Mouse (Mus musculus) midbrain, embryonic 12.5 days (tissue): Measurements from ENCODE around the gene Sec22b. TPM values are rescaled to one million over a fixed set of nuclear protein-coding genes. Genes with fewer than 3 reads are reported as not detected.

Source experiments
- ATAC-seq: fragments of 200-750 bp; cut with Nextera tagmentation; 2 replicates; pipeline ENCODE4 v1.8.0; 2017; ENCODE audit warnings: low read depth, moderate TSS enrichment, moderate library complexity; ENCODE audit not compliant: low FRiP score
- H3K27ac ChIP-seq: fragments of 300-500 bp; sonication (generic); replicated peaks from 2 replicates; pipeline ENCODE4 v1.5.1; 2016; ENCODE audit warnings: mild to moderate bottlenecking
- H3K27me3 ChIP-seq: fragments of 300-500 bp; sonication (generic); 2 replicates; pipeline ENCODE4 v1.6.1; 2016; ENCODE audit warnings: mild to moderate bottlenecking
- H3K36me3 ChIP-seq: fragments of 300-500 bp; sonication (generic); 2 replicates; pipeline ENCODE4 v1.6.1; 2016
- H3K4me1 ChIP-seq: fragments of 300-500 bp; sonication (generic); 2 replicates; pipeline ENCODE4 v1.6.1; 2016
- H3K4me2 ChIP-seq: fragments of 300-500 bp; sonication (generic); replicated peaks from 2 replicates; pipeline ENCODE4 v1.6.1; 2016; ENCODE audit warnings: mild to moderate bottlenecking, moderate library complexity
- H3K4me3 ChIP-seq: fragments of 300-500 bp; sonication (generic); 2 replicates; pipeline ENCODE4 v1.5.1; 2016; ENCODE audit warnings: mild to moderate bottlenecking
- H3K9ac ChIP-seq: fragments of 300-500 bp; sonication (generic); replicated peaks from 2 replicates; pipeline ENCODE4 v1.6.1; 2016; ENCODE audit warnings: mild to moderate bottlenecking, moderate library complexity
- H3K9me3 ChIP-seq: fragments of 300-500 bp; sonication (generic); 2 replicates; pipeline ENCODE4 v1.6.1; 2016; ENCODE audit warnings: mild to moderate bottlenecking
- WGBS: fragments of 180-500 bp; shearing (Covaris S2); methylation state at CpG from one replicate; pipeline ENCODE4 v1.1.7; 2016; 5-methylcytosine and 5-hydroxymethylcytosine counted together
- polyA plus RNA-seq: library from polyadenylated mRNA; unstranded; fragments of >200 nt; fragmentation: Nextera tagmentation; extraction: Ambion mirVana; gene quantifications from 2 replicates; pipeline ENCODE4 v1.2.1, GENCODE M21; 2016

Gene Sec22b
- polyA plus RNA-seq: 98.7 and 101 TPM in 2 replicates

DNA sequence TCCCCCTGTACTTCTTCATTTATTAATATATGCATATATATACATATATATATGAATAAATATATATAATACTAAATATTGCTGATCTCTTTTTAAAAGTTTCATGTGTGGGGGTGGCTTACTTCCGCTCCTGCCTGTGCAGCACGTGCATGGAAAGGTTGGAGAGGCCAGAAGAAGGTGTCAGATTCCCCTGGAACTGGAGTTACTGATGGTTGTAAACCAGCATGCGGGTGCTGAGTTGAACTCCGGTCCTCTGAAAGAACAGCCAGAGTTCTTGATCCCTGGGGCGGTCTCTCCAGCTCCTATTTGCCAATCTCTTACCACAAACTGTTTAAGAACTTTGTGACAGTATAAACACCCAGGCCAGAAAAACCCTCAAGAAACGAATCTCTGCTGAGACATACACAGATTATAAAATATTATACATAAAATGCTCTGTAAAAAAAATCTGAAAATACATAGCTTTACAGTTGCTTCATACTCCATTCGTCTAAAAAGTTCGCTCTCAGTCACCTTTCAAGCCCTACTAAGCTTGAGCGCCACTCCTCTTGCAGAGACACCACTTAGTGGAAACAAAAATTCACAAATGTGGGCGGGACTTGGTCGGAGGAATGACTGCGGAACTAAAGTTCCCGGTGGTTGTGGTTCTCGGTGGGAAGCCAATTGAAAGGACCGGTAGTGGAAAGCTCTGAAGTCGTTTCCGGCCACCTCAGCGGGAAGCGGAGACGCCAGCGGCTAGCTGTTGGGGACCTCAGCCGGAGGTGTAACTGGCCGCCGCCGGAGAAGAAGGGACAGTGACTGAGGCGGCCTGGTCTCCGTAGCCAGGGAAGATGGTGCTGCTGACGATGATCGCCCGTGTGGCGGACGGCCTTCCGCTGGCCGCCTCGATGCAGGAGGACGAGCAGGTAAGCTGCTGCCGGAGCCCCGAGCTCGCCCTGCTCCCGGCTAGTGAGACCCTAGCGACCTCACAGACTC, at the start of gene Sec22b:
Sec22b (plus strand) TSS at position 675 of the 975 bp plus-strand sequence.
- H3K4me2 ChIP-seq: peak within 1 kb of the TSS; percentile 82
- peak within 1 kb of the TSS; percentile 91 for H3K9ac ChIP-seq
- peak; percentile 90 for ATAC-seq
- 6% methylated on average over 41 of the region's 41 CpGs for WGBS
- H3K36me3 ChIP-seq: no peaks in the 10 kb centered on the region
- peak within 1 kb of the TSS; percentile 56; the same call in 1 of the 2 replicates for H3K27ac ChIP-seq
- peaks cover 16% of the 10 kb centered on the region for H3K4me1 ChIP-seq
- H3K9me3 ChIP-seq: no peaks in the 10 kb centered on the region
- H3K4me3 ChIP-seq: peak within 1 kb of the TSS; percentile 80
- no peaks in the 10 kb centered on the region for H3K27me3 ChIP-seq

DNA sequence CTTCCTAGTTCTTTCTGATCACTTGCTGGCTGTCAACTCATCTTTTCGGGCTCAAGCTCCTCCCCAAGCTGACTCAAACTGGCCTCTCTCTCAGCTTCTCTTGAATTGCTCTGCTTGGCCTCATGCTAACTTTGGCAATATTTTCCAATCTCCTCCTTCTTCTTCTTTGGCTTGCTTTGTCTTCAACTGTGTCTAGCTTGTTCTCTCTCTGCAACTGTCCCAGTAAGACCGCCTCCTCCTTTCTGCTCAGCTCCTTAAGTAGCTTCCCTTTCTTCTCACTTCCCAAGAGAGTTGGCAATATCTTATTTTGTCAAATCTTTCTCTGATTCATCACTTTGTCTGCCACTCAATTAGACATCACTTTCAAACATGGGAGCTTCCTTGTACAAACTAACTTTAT, 49.2 kb upstream of the Sec22b start:
- no peaks in the 10 kb centered on the region for H3K27me3 ChIP-seq
- H3K4me3 ChIP-seq: no peak overlapping the region
- H3K4me1 ChIP-seq: no peaks in the 10 kb centered on the region
- no peak overlapping the region for H3K27ac ChIP-seq
- H3K36me3 ChIP-seq: no peaks in the 10 kb centered on the region
- no peak overlapping the region for H3K9ac ChIP-seq
- ATAC-seq: no peak
- no peak overlapping the region for H3K4me2 ChIP-seq
- H3K9me3 ChIP-seq: 0 out of 2 replicates have a peak, but pooled peaks cover 4% of the 10 kb centered on the region
- WGBS: 87% methylated on average over 2 of the region's 2 CpGs

DNA sequence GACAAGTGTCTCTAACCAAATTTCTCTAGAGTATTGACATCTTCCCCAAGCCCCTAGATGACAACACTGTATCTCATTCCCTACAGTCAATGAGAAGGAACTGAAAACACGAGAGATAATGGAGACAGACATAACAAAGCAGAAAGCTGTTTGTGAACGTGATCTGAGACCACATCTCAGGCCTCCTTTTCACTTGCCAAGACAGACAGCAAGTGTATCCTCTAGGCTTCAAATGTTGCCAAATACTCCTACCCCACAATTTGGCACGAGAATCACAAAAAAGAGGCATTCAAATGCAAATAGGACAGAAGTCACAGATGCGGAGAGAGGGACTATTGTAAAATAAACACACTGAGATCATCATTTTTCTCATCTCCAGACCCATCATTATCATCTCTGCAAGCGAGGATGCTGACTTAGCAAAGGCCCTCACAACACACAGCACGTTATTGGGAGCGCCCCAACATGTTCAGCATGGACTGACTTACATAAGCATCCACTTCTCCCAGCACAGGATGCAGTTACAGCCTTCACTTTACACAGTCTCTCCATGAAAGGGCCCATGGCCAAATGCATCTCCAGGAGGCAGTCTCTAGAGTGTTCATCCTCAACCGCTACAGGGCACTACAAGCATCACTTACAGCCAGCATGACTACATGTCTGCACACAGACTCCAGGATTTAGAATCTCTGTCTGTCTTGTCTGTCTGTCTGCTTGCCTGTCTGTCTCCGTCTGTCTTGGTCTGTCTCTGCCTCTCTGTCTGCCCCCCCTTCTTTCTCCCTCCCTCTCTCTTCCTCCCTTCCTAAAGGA, 46.2 kb upstream of the Sec22b start:
- H3K4me1 ChIP-seq: no peaks in the 10 kb centered on the region
- H3K36me3 ChIP-seq: no peaks in the 10 kb centered on the region
- WGBS: 65% methylated on average over 9 of the region's 9 CpGs
- no peak overlapping the region for H3K4me2 ChIP-seq
- no peak overlapping the region for H3K9ac ChIP-seq
- no peak overlapping the region for H3K27ac ChIP-seq
- no peak for ATAC-seq
- no peaks in the 10 kb centered on the region for H3K27me3 ChIP-seq
- 0 out of 2 replicates have a peak, but pooled peaks cover 4% of the 10 kb centered on the region for H3K9me3 ChIP-seq
- no peak overlapping the region for H3K4me3 ChIP-seq

DNA sequence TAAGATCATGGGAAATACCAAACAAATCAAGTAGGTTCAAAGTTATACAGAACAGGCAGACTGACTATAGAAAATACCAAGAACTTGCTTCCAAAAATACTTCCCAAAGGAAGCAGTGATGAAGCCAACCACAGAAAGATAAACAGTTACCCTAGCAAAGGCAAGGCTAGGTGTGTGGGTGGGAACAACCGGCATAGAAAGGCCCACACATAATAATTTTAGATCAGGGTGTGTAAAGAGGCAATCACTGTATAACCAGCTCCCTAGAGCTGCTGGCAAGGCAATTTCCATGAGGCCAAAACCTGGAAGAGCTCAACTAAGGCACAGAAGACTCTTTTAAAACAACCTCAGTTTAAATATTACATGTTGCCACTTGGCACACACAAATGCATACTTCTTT, 41.6 kb upstream of the Sec22b start:
- H3K36me3 ChIP-seq: no peaks in the 10 kb centered on the region
- H3K4me2 ChIP-seq: no peak overlapping the region
- no peaks in the 10 kb centered on the region for H3K27me3 ChIP-seq
- no peaks in the 10 kb centered on the region for H3K4me1 ChIP-seq
- H3K9ac ChIP-seq: no peak overlapping the region
- no peak overlapping the region for H3K27ac ChIP-seq
- no peak for ATAC-seq
- H3K4me3 ChIP-seq: no peak overlapping the region
- no peaks in the 10 kb centered on the region for H3K9me3 ChIP-seq
- WGBS: 92% methylated on average over 1 of the region's 1 CpGs

DNA sequence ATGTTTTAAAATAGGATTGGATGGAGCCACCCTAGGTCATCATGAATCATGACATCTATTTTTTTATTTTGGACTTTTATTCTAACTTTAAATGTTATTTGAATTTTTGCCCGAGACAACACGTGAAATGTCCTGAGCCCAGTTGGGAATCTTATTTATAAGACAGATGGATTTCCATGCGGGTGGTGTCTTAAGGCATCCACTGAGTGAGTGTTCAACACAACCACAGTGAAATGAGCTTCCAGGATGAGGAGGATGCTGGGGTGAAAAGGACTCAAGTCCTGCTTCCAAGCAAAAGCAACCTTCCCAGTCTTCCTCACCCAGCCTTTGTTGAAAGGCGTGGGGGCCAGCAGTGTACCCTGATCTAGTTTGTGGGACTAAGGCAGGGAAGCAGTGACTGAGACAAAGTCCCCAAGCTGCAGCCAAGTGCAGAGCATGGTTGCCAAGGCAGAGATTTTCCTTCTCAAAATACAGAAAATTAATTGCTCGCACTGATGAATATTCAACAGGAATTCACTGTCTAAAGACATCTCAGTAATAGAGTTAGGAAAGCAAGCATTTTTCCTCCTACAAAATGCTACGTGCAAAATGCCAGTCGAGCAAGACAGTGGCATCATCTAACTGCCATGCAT, 40.1 kb upstream of the Sec22b start:
- H3K36me3 ChIP-seq: no peaks in the 10 kb centered on the region
- no peaks in the 10 kb centered on the region for H3K4me1 ChIP-seq
- no peak overlapping the region for H3K4me2 ChIP-seq
- H3K9me3 ChIP-seq: no peaks in the 10 kb centered on the region
- H3K27me3 ChIP-seq: peaks cover 2% of the 10 kb centered on the region; the same call in 1 of the 2 replicates
- no peak overlapping the region for H3K27ac ChIP-seq
- no peak overlapping the region for H3K9ac ChIP-seq
- WGBS: 90% methylated on average over 7 of the region's 7 CpGs
- ATAC-seq: no peak
- no peak overlapping the region for H3K4me3 ChIP-seq

GRCm38 (mm10) chr3:97866696-97867095, 34.3 kb upstream of the Sec22b start:
- Histone ChIP-seq H3K9me3 (no peaks in the 10 kb centered on the region), H3K9ac (no peak overlapping the region), H3K4me1 (peaks cover 15% of the 10 kb centered on the region), H3K36me3 (no peaks in the 10 kb centered on the region), H3K27ac (no peak overlapping the region), H3K4me3 (no peak overlapping the region), H3K4me2 (no peak overlapping the region), H3K27me3 (peaks cover 38% of the 10 kb centered on the region)
- ATAC-seq: no peak
- WGBS: 64% methylated on average over 4 of the region's 4 CpGs

DNA sequence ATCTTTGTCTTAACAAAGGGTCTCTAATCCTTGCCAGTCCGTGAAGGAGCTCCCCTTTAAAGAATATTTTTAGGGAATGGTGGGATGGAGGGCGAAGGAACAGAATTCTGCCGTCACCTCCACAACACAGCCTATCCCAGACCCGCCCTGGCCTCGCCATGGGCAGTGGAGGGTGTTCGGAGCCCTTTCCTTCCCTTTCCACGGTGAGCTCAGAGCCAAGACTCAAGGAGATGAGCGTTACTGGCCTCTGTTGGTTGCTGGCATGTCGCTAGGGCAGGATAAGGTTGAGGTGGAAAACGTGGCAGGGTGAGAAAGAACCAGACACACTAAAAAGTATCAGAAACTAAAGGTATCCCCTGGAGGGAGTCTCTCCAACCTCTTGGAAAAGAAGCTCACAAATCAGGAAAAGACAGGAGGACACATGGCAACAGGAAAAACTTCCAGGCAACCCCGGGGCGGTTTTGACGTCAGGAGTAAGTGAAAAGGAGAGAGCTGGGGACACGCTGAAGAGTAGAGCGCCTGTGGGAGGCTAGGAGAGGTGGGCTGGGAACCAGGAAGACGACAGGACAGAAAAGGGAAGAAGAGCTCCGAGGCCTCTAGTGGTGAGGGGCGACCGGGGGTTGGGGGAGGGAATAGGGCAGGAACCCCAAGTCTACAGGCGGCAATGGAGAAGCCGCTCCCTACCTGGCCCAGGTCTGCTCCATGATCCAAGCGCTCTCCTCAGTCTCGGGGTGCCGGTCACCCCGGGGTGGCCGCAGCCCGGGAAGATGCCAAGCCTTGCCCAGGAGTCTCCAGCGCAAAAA, 33.6 kb upstream of the Sec22b start:
- H3K27ac ChIP-seq: no peak overlapping the region
- peak; percentile 75 for ATAC-seq

DNA sequence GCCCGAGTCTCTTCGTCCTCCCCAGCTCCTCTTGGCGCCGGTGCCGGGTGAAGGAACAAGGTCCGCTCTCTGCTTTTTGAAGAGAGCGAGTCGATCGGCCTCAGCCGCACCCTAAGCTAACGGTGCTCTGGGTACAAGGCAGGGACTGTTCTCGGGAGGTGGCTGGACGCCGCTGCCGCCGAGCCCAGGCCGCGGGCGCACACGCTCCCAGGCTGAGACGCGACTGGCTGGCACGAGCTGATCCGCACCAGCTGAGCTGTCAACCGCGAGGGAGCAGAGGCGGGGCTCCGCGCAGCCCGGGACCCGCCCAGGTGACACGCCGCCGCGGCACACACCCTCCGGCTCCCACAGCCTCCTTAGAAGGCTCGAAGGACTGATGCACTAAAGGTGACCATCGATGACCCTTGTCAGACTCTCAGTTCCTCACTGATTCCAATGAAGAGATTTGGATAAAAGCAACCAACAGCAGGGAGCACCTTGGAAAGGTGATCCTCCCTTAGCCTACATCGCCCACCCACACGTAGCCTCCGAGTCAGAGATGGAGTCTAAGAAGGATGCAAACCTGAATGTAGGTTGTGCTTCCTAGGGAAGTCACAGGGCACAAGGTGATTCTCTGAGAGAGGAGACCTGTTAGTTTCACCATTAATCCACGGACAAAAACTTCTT, 32.8 kb upstream of the Sec22b start:
- no peaks in the 10 kb centered on the region for H3K36me3 ChIP-seq
- peaks cover 15% of the 10 kb centered on the region for H3K4me1 ChIP-seq
- peaks cover 38% of the 10 kb centered on the region for H3K27me3 ChIP-seq
- no peak overlapping the region for H3K27ac ChIP-seq
- H3K4me3 ChIP-seq: peak overlapping the region; percentile 52
- peak overlapping the region; percentile 59 for H3K9ac ChIP-seq
- peak overlapping the region; percentile 96 for H3K4me2 ChIP-seq
- no peaks in the 10 kb centered on the region for H3K9me3 ChIP-seq
- peak; percentile 90 for ATAC-seq
- WGBS: 4% methylated on average over 42 of the region's 42 CpGs

More for the DNA sequence above, 33.6 kb upstream of the Sec22b start:
- Histone ChIP-seq H3K9ac (peak overlapping the region; percentile 59), H3K36me3 (no peaks in the 10 kb centered on the region), H3K27me3 (peaks cover 38% of the 10 kb centered on the region), H3K4me1 (peaks cover 15% of the 10 kb centered on the region), H3K4me3 (peak overlapping the region; percentile 52), H3K4me2 (peak overlapping the region; percentile 96), H3K9me3 (no peaks in the 10 kb centered on the region)
- WGBS: 2% methylated on average over 28 of the region's 28 CpGs

- peaks cover 38% of the 10 kb centered on the region for H3K27me3 ChIP-seq
- no peak overlapping the region for H3K27ac ChIP-seq
- no peaks in the 10 kb centered on the region for H3K36me3 ChIP-seq
- H3K4me3 ChIP-seq: no peak overlapping the region
- H3K4me1 ChIP-seq: peaks cover 15% of the 10 kb centered on the region
- no peak for ATAC-seq
- H3K9me3 ChIP-seq: no peaks in the 10 kb centered on the region
- WGBS: 45% methylated on average over 5 of the region's 5 CpGs
- H3K4me2 ChIP-seq: no peak overlapping the region
- no peak overlapping the region for H3K9ac ChIP-seq
Observed at GRCm38 (mm10) chr3:97868733-97869132, 32.3 kb upstream of the Sec22b start.

GRCm38 (mm10) chr3:97869730-97870129, 31.3 kb upstream of the Sec22b start:
- peaks cover 15% of the 10 kb centered on the region for H3K4me1 ChIP-seq
- H3K36me3 ChIP-seq: no peaks in the 10 kb centered on the region
- ATAC-seq: no peak
- no peak overlapping the region for H3K4me3 ChIP-seq
- H3K9ac ChIP-seq: no peak overlapping the region
- H3K27me3 ChIP-seq: peaks cover 38% of the 10 kb centered on the region
- 76% methylated on average over 4 of the region's 4 CpGs for WGBS
- no peak overlapping the region for H3K27ac ChIP-seq
- H3K4me2 ChIP-seq: no peak overlapping the region
- no peaks in the 10 kb centered on the region for H3K9me3 ChIP-seq
